Mouse (Mus musculus) liver, embryonic 15.5 days (tissue): ENCODE results near the gene Gtdc1. TPM values are rescaled to one million over a fixed set of nuclear protein-coding genes. Genes with fewer than 3 reads are reported as not detected.

ENCODE experiments used
- ATAC-seq: fragments of 200-750 bp; cut with Nextera tagmentation; 2 replicates; pipeline ENCODE4 v1.8.0; 2017; ENCODE audit warnings: moderate number of reproducible peaks, mild to moderate bottlenecking, moderate library complexity; ENCODE audit not compliant: insufficient read depth
- H3K27ac ChIP-seq: fragments of 300-500 bp; sonication (generic); replicated peaks from 2 replicates; pipeline ENCODE4 v1.5.1; 2015; ENCODE audit warnings: mild to moderate bottlenecking, inconsistent platforms
- H3K27me3 ChIP-seq: fragments of 300-500 bp; sonication (generic); 2 replicates; pipeline ENCODE4 v1.6.1; 2015; ENCODE audit warnings: mild to moderate bottlenecking, inconsistent platforms
- H3K36me3 ChIP-seq: fragments of 300-500 bp; sonication (generic); replicated peaks from 2 replicates; pipeline ENCODE4 v1.6.1; 2015; ENCODE audit warnings: moderate library complexity, mild to moderate bottlenecking, inconsistent platforms
- H3K4me1 ChIP-seq: fragments of 300-500 bp; sonication (generic); replicated peaks from 2 replicates; pipeline ENCODE4 v1.6.1; 2015; ENCODE audit warnings: inconsistent platforms
- H3K4me2 ChIP-seq: fragments of 300-500 bp; sonication (generic); 2 replicates; pipeline ENCODE4 v1.6.1; 2015; ENCODE audit warnings: moderate library complexity, mild to moderate bottlenecking, inconsistent platforms
- H3K4me3 ChIP-seq: fragments of 300-500 bp; sonication (generic); replicated peaks from 2 replicates; pipeline ENCODE4 v1.5.1; 2015; ENCODE audit warnings: mild to moderate bottlenecking, inconsistent platforms
- H3K9ac ChIP-seq: fragments of 300-500 bp; sonication (generic); 2 replicates; pipeline ENCODE4 v1.6.1; 2015; ENCODE audit warnings: moderate library complexity, mild to moderate bottlenecking, inconsistent platforms
- H3K9me3 ChIP-seq: fragments of 300-500 bp; sonication (generic); replicated peaks from 2 replicates; pipeline ENCODE4 v1.6.1; 2016; ENCODE audit warnings: inconsistent platforms
- WGBS: fragments of 180-500 bp; shearing (Covaris S2); methylation state at CpG from one replicate; pipeline ENCODE4 v1.1.7; 2015; ENCODE audit warnings: mixed read lengths; ENCODE audit not compliant: insufficient replicate concordance; 5-methylcytosine and 5-hydroxymethylcytosine counted together
- polyA plus RNA-seq: library from polyadenylated mRNA; unstranded; fragments of >200 nt; fragmentation: Nextera tagmentation; extraction: Ambion mirVana; gene quantifications from 2 replicates; pipeline ENCODE4 v1.2.1, GENCODE M21; 2015

Gene Gtdc1
- polyA plus RNA-seq, 1 experiment from 2014 or later = 4.0 TPM

- Histone ChIP-seq H3K36me3 (no peaks in the 10 kb centered on the region), H3K4me3 (peak overlapping the region; percentile 23; the same call in 1 of the 2 replicates), H3K9ac (no peak overlapping the region), H3K27me3 (peaks cover 31% of the 10 kb centered on the region), H3K4me2 (peak overlapping the region; percentile 54), H3K4me1 (no peaks in the 10 kb centered on the region), H3K9me3 (no peaks in the 10 kb centered on the region), H3K27ac (no peak overlapping the region)
- ATAC-seq = no peak
- WGBS = 2% methylated on average over 42 of the region's 42 CpGs
Observed at GRCm38 (mm10) chr2:44556861-44557592, 370.4 kb downstream of the Gtdc1 start.

GRCm38 (mm10) chr2:44554716-44555115 lies 372.7 kb downstream of the Gtdc1 start:
- Histone ChIP-seq H3K36me3 (no peaks in the 10 kb centered on the region), H3K4me2 (no peak overlapping the region), H3K27ac (no peak overlapping the region), H3K27me3 (peaks cover 31% of the 10 kb centered on the region), H3K4me1 (no peaks in the 10 kb centered on the region), H3K9me3 (no peaks in the 10 kb centered on the region), H3K4me3 (no peak overlapping the region), H3K9ac (no peak overlapping the region)
- WGBS = 69% methylated on average over 3 of the region's 3 CpGs
- ATAC-seq = no peak

GRCm38 (mm10) chr2:44549311-44549710 lies 378.1 kb downstream of the Gtdc1 start:
- H3K9me3 ChIP-seq = no peaks in the 10 kb centered on the region
- no peak overlapping the region for H3K4me3 ChIP-seq
- ATAC-seq = no peak
- H3K27me3 ChIP-seq = no peaks in the 10 kb centered on the region
- no peak overlapping the region for H3K27ac ChIP-seq
- H3K4me1 ChIP-seq = no peaks in the 10 kb centered on the region
- no peak overlapping the region for H3K9ac ChIP-seq
- no peak overlapping the region for H3K4me2 ChIP-seq
- WGBS = 74% methylated on average over 6 of the region's 6 CpGs
- no peaks in the 10 kb centered on the region for H3K36me3 ChIP-seq

- no peak overlapping the region for H3K9ac ChIP-seq
- H3K27me3 ChIP-seq = no peaks in the 10 kb centered on the region
- no peak overlapping the region for H3K4me2 ChIP-seq
- H3K36me3 ChIP-seq = no peaks in the 10 kb centered on the region
- no peak for ATAC-seq
- H3K27ac ChIP-seq = no peak overlapping the region
- H3K4me1 ChIP-seq = no peaks in the 10 kb centered on the region
- no peak overlapping the region for H3K4me3 ChIP-seq
- no peaks in the 10 kb centered on the region for H3K9me3 ChIP-seq
Observed at GRCm38 (mm10) chr2:44542775-44543174, 384.7 kb downstream of the Gtdc1 start.

- Histone ChIP-seq H3K27ac (no peak overlapping the region), H3K27me3 (no peaks in the 10 kb centered on the region), H3K9me3 (no peaks in the 10 kb centered on the region), H3K4me1 (no peaks in the 10 kb centered on the region), H3K4me2 (no peak overlapping the region), H3K36me3 (no peaks in the 10 kb centered on the region), H3K4me3 (no peak overlapping the region), H3K9ac (no peak overlapping the region)
- ATAC-seq = no peak
- WGBS = 84% methylated on average over 6 of the region's 6 CpGs
Observed at GRCm38 (mm10) chr2:44541726-44542125, 385.7 kb downstream of the Gtdc1 start.

- Histone ChIP-seq H3K4me3 (no peak overlapping the region), H3K4me2 (no peak overlapping the region), H3K9me3 (no peaks in the 10 kb centered on the region), H3K9ac (no peak overlapping the region), H3K4me1 (no peaks in the 10 kb centered on the region), H3K36me3 (no peaks in the 10 kb centered on the region), H3K27ac (no peak overlapping the region), H3K27me3 (no peaks in the 10 kb centered on the region)
- 64% methylated on average over 6 of the region's 6 CpGs for WGBS
- no peak for ATAC-seq
Observed at GRCm38 (mm10) chr2:44540881-44541280, 386.6 kb downstream of the Gtdc1 start.

- no peak overlapping the region for H3K4me3 ChIP-seq
- H3K27ac ChIP-seq = no peak overlapping the region
- H3K9ac ChIP-seq = no peak overlapping the region
- no peaks in the 10 kb centered on the region for H3K9me3 ChIP-seq
- H3K4me1 ChIP-seq = no peaks in the 10 kb centered on the region
- no peaks in the 10 kb centered on the region for H3K36me3 ChIP-seq
- WGBS = 46% methylated on average over 5 of the region's 5 CpGs
- ATAC-seq = no peak
- H3K27me3 ChIP-seq = no peaks in the 10 kb centered on the region
- no peak overlapping the region for H3K4me2 ChIP-seq
Observed at GRCm38 (mm10) chr2:44539121-44539634, 388.3 kb downstream of the Gtdc1 start.

GRCm38 (mm10) chr2:44538135-44538534 lies 389.3 kb downstream of the Gtdc1 start:
- no peak overlapping the region for H3K9ac ChIP-seq
- H3K36me3 ChIP-seq = no peaks in the 10 kb centered on the region
- WGBS = 71% methylated on average over 4 of the region's 4 CpGs
- H3K27me3 ChIP-seq = no peaks in the 10 kb centered on the region
- H3K4me2 ChIP-seq = no peak overlapping the region
- ATAC-seq = no peak
- H3K4me1 ChIP-seq = no peaks in the 10 kb centered on the region
- H3K4me3 ChIP-seq = no peak overlapping the region
- no peaks in the 10 kb centered on the region for H3K9me3 ChIP-seq
- H3K27ac ChIP-seq = no peak overlapping the region

- Histone ChIP-seq H3K4me3 (no peak overlapping the region), H3K9me3 (no peaks in the 10 kb centered on the region), H3K36me3 (no peaks in the 10 kb centered on the region), H3K27me3 (no peaks in the 10 kb centered on the region), H3K27ac (no peak overlapping the region), H3K9ac (no peak overlapping the region), H3K4me2 (no peak overlapping the region), H3K4me1 (no peaks in the 10 kb centered on the region)
- WGBS = 82% methylated on average over 11 of the region's 11 CpGs
- no peak for ATAC-seq
Observed at GRCm38 (mm10) chr2:44535760-44536159, 391.7 kb downstream of the Gtdc1 start.

- no peak overlapping the region for H3K9ac ChIP-seq
- no peaks in the 10 kb centered on the region for H3K9me3 ChIP-seq
- ATAC-seq = no peak
- H3K4me3 ChIP-seq = no peak overlapping the region
- no peak overlapping the region for H3K27ac ChIP-seq
- H3K36me3 ChIP-seq = no peaks in the 10 kb centered on the region
- 74% methylated on average over 10 of the region's 10 CpGs for WGBS
- no peak overlapping the region for H3K4me2 ChIP-seq
- no peaks in the 10 kb centered on the region for H3K27me3 ChIP-seq
- no peaks in the 10 kb centered on the region for H3K4me1 ChIP-seq
Observed at GRCm38 (mm10) chr2:44535136-44535675, 392.3 kb downstream of the Gtdc1 start.

GRCm38 (mm10) chr2:44526110-44527032 lies 401.1 kb downstream of the Gtdc1 start:
- Histone ChIP-seq H3K27ac (no peak overlapping the region), H3K9me3 (no peaks in the 10 kb centered on the region), H3K36me3 (no peaks in the 10 kb centered on the region), H3K4me3 (no peak overlapping the region), H3K4me1 (no peaks in the 10 kb centered on the region), H3K27me3 (no peaks in the 10 kb centered on the region), H3K9ac (no peak overlapping the region), H3K4me2 (no peak overlapping the region)
- ATAC-seq = no peak
- 31% methylated on average over 6 of the region's 6 CpGs for WGBS
